Mouse (Mus musculus) right cerebral cortex, postnatal 36 days (tissue): Measurements from ENCODE around the gene Bcan.

Experiments
- DNase-seq, 2 experiments: peaks; one replicate each; pipeline ENCODE4 v3.0.0; 2022; ENCODE audit warnings: low spot score in 2 of 2, mixed read lengths in 1 of 2

The Bcan gene

GRCm38 (mm10) chr3:87972203-87972664 is 27.8 kb downstream of the Bcan start:
- DNase-seq, result no peak

- DNase-seq, result no peak
Measured at GRCm38 (mm10) chr3:87971489-87972202, 28.4 kb downstream of the Bcan start.

GRCm38 (mm10) chr3:87970939-87971488 is 29.0 kb downstream of the Bcan start, which contains the start of gene Nes:
TSS of gene Nes (plus strand) at chr3:87971078.
- DNase-seq, result no peak

- no peak for DNase-seq
Measured at GRCm38 (mm10) chr3:87970184-87970938, 29.7 kb downstream of the Bcan start.

- DNase-seq, result peak; percentile 68
Measured at GRCm38 (mm10) chr3:87960586-87961191, 39.3 kb downstream of the Bcan start.

GRCm38 (mm10) chr3:87960191-87960585 is 39.8 kb downstream of the Bcan start:
- no peak for DNase-seq

GRCm38 (mm10) chr3:87959371-87959770 is 40.7 kb downstream of the Bcan start:
- DNase-seq, result no peak

- no peak for DNase-seq
Measured at GRCm38 (mm10) chr3:87958967-87959366, 41.1 kb downstream of the Bcan start.

GRCm38 (mm10) chr3:87958476-87958875 is 41.6 kb downstream of the Bcan start:
- DNase-seq, result no peak

- DNase-seq, result no peak
Measured at GRCm38 (mm10) chr3:87958056-87958455, 42.0 kb downstream of the Bcan start.

GRCm38 (mm10) chr3:87952440-87952839 is 47.6 kb downstream of the Bcan start:
- no peak for DNase-seq

- DNase-seq, result no peak
Measured at GRCm38 (mm10) chr3:87951946-87952345, 48.1 kb downstream of the Bcan start.

GRCm38 (mm10) chr3:87949955-87950515 is 50.0 kb downstream of the Bcan start:
- DNase-seq, result no peak

GRCm38 (mm10) chr3:87949266-87949954 is 50.6 kb downstream of the Bcan start:
- no peak for DNase-seq

GRCm38 (mm10) chr3:87948378-87949265 is 51.4 kb downstream of the Bcan start, which contains the start of gene Crabp2:
TSS of gene Crabp2 (plus strand) at chr3:87948666.
- no peak for DNase-seq

GRCm38 (mm10) chr3:87947811-87948199 is 52.2 kb downstream of the Bcan start:
- DNase-seq, result no peak

- no peak for DNase-seq
Measured at GRCm38 (mm10) chr3:87947056-87947810, 52.8 kb downstream of the Bcan start.

GRCm38 (mm10) chr3:87946541-87946860 is 53.5 kb downstream of the Bcan start:
- DNase-seq, result no peak

GRCm38 (mm10) chr3:87945781-87946540 is 54.1 kb downstream of the Bcan start:
- DNase-seq, result no peak
